Mouse (Mus musculus): ENCODE data around the gene Gm17324. TPM values are rescaled to one million over a fixed set of nuclear protein-coding genes. Genes with fewer than 3 reads are reported as not detected.
A peak's percentile ranks its signal among the peaks of the same experiment; 100 is the strongest.
"Not testable (repeated sequence)": the region's sequence is repeated elsewhere in the genome, so short reads cannot be mapped to it uniquely, and the experiment has no call there.

Gene Gm17324
- not detected for total RNA-seq (2021)
- long read RNA-seq, experiment 1, result 0 reads
- long read RNA-seq, experiment 2, result 0 reads

GRCm38 (mm10) chr9:78447973-78448873 is at the start of gene Gm17324, which contains the start of gene Mto1:
Gene Gm17324, minus strand, starts transcription at chr9:78448786.
Gene Mto1, plus strand, starts transcription at chr9:78448208.
- peak; percentile 92 for DNase-seq

DNA sequence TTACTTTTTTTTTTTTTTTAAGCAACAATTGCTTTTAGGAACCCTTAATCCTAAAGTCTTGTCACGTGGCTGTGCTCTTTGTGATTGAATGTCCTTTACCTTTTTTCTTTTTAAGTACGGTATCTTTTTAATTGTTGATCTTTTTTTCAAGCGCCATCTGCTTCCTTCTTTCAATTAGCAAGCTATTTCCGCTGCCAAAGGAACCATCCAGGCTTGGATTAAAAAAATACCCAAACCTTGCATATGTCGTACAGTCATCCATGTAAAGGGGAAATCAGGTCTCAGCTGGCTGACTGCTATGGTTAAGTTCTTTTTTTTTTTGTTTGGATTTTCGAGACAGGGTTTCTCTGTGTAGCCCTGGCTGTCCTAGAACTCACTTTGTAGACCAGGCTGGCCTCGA is 44.6 kb upstream of the Gm17324 start:
- DNase-seq, result no peak

DNA sequence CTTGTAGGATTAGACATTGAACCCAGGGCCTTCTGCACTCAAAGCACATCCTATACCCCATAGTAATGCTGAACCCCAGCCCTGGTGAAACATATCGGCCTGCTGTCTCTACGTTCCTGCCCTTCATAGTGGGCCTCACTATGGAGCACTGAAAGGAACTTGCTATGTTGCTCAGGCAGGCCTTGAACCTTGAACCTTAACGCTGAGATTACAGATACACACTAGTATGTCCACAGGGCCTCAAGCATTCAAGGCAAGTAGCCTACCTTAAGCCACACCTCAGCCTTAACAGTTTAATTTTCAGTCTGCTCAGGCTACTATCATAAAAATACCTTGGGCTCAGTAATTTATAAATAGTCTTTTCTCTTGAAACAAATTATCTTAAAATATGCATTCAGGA is 43.7 kb upstream of the Gm17324 start:
- no peak for DNase-seq

- no peak for DNase-seq
These were observed 42.6 kb upstream of the Gm17324 start for GRCm38 (mm10) chr9:78491169-78491568.

DNA sequence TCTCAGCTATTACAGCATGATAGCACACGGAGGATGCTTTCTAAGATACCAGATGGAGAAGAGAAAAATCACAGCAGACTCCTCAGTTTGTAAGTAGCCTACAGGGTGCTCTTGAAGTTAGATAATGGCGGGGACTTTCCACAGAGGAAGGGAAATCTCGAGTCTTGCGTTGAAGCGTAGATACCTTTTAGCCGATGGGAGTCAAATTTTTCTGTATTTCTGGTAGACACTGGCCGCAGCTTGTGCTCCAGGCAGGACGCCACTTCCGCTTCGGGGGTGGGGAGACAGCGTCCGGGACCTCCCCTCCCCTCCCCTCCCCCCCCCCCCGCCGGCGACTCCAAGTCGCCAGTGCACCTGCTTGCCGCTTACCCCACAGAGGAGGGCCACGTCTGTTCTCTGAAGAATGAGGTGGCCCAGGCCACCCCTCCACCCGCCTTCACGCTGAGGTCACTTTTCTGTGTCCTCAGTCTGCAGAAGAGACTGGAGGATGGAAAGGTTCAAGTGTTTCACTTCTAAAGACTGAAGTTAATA is 40.4 kb upstream of the Gm17324 start, which contains the start of gene Eef1a1:
TSS of gene Eef1a1 (minus strand) at position 262 of the 531 bp plus-strand sequence.
- DNase-seq, result peak; percentile 65

DNA sequence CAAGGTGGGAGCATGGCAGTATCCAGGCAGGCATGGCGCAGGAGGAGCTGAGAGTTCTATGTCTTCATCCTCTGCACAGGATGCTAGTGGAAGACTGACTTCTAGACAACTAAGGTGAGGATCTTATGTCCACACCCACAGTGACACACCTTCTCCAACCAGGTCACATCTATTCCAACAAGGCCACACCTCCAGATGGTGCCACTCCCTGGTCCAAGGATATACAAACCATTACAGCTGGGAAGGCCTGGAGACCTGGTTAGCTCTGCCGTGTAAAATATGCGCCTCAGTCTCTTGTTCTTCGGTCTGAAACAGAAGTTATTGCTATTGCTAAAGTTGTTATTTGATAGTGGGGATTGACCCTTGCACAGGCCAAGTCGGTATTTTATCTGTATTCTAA is 39.4 kb upstream of the Gm17324 start:
- not testable (repeated sequence) for DNase-seq

DNA sequence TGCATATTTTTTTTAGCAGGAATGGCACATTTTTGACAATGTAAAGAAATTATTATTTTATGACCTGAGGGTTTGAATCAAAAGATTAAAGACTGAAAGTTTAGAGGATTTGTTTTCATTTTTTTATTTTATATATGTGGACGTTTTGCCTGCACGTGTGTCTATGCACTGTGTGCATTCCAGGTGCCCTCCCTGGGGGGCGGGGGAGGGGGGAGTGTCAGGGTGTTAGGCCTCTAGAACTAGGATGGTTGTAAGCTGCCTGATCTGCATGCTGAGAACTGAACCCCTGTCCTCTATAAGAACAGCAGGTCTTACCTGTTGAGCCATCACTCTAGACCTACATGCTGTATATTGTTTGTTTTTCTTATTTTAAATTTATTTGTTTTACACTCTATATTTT is 36.1 kb upstream of the Gm17324 start:
- DNase-seq, result no peak

GRCm38 (mm10) chr9:78482386-78482785 is 33.8 kb upstream of the Gm17324 start:
- no peak for DNase-seq

GRCm38 (mm10) chr9:78481423-78482331 is 33.1 kb upstream of the Gm17324 start:
- peak; percentile 89 for DNase-seq

- peak; percentile 68 for DNase-seq
These were observed 32.2 kb upstream of the Gm17324 start for GRCm38 (mm10) chr9:78480706-78481358.

DNA sequence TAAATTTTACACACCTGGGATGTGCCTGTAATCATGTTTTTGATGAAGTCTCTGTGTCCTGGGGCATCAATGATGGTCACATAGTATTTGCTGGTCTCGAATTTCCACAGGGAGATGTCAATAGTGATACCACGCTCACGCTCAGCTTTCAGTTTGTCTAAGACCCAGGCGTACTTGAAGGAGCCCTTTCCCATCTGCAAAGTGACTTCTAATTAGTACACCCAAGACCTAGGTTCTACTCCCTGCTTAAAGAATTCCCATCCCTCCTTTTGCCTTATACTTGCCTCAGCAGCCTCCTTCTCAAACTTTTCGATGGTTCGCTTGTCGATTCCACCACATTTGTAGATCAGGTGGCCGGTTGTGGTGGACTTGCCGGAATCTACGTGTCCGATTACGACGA is 31.6 kb upstream of the Gm17324 start:
- DNase-seq, result not testable (repeated sequence)

DNA sequence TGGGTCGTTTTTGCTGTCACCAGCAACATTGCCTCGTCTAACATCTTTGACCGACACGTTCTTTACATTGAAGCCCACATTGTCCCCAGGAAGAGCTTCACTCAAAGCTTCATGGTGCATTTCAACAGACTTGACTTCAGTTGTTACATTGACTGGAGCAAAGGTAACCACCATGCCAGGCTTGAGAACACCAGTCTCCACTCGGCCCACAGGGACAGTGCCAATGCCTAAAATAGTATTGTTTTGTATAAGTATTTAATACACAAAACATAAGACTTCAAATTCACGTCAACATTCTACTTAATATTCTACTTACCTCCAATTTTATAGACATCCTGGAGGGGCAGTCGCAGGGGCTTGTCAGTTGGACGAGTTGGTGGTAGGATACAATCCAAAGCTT is 30.7 kb upstream of the Gm17324 start:
- not testable (repeated sequence) for DNase-seq

- not testable (repeated sequence) for DNase-seq
These were observed 29.5 kb upstream of the Gm17324 start for GRCm38 (mm10) chr9:78478009-78478605.

DNA sequence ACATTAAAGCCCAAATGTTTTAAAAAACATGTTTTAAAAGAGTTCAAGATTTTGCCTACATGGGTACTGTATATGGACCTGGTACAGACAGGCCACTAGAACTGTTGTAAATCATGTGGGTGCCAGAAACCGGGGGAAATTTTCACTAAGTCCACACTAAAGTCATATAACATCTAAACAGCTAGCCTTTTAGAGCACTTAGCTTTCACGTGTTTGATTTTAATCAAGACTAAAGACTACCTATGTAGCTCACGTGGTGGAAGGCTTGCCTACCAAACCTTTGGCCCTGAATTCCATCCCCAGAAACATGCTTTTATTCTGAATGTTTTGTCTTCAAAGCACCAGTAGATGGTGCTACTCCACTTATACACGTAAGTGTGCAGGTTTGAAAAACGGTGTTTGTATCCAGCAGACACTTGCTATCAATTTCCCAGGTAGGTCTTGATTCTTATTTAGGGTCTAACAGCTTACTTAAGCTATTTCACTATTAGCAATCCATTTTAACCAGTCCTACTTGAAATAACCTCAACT is 28.5 kb upstream of the Gm17324 start:
- no peak for DNase-seq

- no peak for DNase-seq
These were observed 28.0 kb upstream of the Gm17324 start for GRCm38 (mm10) chr9:78476531-78477020.

GRCm38 (mm10) chr9:78475873-78476272 is 27.3 kb upstream of the Gm17324 start:
- DNase-seq, result no peak

DNA sequence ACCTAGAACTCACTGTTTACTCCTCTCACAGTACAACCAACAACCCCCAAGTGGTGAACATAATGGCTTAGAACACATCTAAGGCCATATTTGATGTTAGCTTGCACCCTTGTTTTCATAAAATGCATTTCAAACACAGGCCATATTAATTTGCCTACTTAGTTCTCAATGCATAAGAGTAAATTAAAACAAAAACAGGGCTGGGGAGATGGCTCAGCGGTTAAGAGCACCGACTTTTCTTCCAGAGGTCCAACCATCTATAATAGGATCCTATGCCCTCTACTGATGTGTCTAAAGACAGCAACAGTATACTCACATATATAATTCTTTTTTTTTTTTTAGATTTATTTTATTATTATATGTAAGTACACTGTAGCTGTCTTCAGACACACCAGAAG is 26.8 kb upstream of the Gm17324 start:
- no peak for DNase-seq

DNA sequence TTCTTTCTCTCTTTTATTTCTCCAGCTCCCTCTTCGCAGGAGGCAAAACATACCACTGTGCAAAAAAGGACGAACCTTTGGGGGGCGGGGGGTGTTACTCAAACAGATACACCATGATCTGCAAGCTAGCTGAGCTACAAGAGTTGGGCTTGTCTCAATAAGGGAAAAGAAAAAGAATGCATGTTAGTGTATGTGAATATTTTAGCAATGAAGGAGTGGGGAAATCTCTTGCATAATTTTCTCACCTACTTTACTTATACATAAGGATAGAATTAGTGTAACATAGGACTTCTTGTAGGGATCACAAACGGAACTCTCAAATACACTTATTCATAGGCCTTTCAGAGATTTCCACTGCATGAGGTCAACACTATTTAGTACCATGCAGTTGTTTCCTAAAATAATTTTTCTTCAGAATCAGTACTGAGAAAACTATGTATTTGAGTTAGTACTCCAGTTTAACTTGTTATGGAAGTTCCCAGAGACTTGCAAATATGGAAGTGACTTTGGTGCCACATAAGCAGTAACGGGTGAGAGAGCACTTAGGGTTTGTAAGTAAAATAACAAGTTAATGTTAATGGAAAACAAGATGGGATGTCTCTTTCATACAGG is 26.3 kb upstream of the Gm17324 start:
- DNase-seq, result no peak

GRCm38 (mm10) chr9:78474270-78474669 is 25.7 kb upstream of the Gm17324 start:
- DNase-seq, result no peak

GRCm38 (mm10) chr9:78473588-78473987 is 25.0 kb upstream of the Gm17324 start:
- no peak for DNase-seq

DNA sequence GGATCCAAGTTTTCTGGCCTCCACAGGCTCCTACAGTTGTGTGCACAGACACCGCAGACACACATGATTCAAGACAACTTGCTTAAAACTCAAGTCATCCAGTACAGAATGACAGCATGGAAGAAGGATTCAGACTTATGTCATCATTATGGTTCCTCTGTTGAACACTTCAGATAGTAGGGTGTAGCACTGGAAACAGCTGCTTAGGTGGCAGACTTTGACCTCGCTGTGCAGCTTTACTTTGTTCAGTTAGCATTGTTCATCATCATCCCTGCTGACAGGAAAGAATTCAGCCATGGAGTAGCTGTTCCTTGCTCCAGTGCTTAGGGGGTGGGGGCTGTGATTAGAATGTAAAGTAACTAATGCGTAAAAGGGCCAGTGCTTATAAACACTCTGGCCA is 17.1 kb upstream of the Gm17324 start:
- no peak for DNase-seq

All from gastrocnemius, postnatal 10 days (tissue).